Mouse (Mus musculus) liver, embryonic 14.5 days (tissue): ENCODE measurements around the gene Aldh3b3. TPM values are rescaled to one million over a fixed set of nuclear protein-coding genes. Genes with fewer than 3 reads are reported as not detected.

Source experiments
- ATAC-seq: fragments of 200-750 bp; cut with Nextera tagmentation; 2 replicates; pipeline ENCODE4 v1.8.0; 2017; ENCODE audit warnings: moderate number of reproducible peaks, mild to moderate bottlenecking, moderate library complexity; ENCODE audit not compliant: insufficient read depth
- DNase-seq, 3 experiments: peaks; one replicate each; pipeline ENCODE4 v3.0.0-alpha.2; 2012 to 2013; ENCODE audit warnings: low read depth in 3 of 3, low spot score in 3 of 3
- H3K27ac ChIP-seq: fragments of 300-500 bp; sonication (generic); 2 replicates; pipeline ENCODE4 v1.5.1; 2014; ENCODE audit warnings: moderate library complexity, mild to moderate bottlenecking, control low read depth, inconsistent platforms
- H3K27me3 ChIP-seq: fragments of 300-500 bp; sonication (generic); 2 replicates; pipeline ENCODE4 v1.6.1; 2014; ENCODE audit warnings: mild to moderate bottlenecking, low read length, moderate library complexity; ENCODE audit not compliant: control insufficient read depth, insufficient read depth
- H3K36me3 ChIP-seq: fragments of 300-500 bp; sonication (generic); replicated peaks from 2 replicates; pipeline ENCODE4 v1.6.1; 2014; ENCODE audit warnings: low read depth; ENCODE audit not compliant: control insufficient read depth, insufficient read depth
- H3K4me1 ChIP-seq, 2 experiments: fragments of 200-500 bp in 1 of 2; fragments of 300-500 bp in 1 of 2; sonication (generic) in 1 of 2; replicated peaks; 2 replicates each; pipeline ENCODE4 v1.6.1; 2012 to 2014; ENCODE audit warnings: antibody characterized with exemption in 1 of 2, inconsistent platforms in 1 of 2, low read length in 1 of 2; ENCODE audit not compliant: control insufficient read depth in 2 of 2, insufficient read depth in 2 of 2
- H3K4me2 ChIP-seq: fragments of 300-500 bp; sonication (generic); 2 replicates; pipeline ENCODE4 v1.6.1; 2014; ENCODE audit warnings: low read depth, mild to moderate bottlenecking, control low read depth, moderate library complexity
- H3K4me3 ChIP-seq, 2 experiments: fragments of 200-500 bp in 1 of 2; fragments of 300-500 bp in 1 of 2; sonication (generic) in 1 of 2; 2 replicates each; pipeline ENCODE4 v1.5.1; 2012 to 2014; ENCODE audit warnings: low read depth in 2 of 2, low read length in 2 of 2, mild to moderate bottlenecking in 2 of 2, control low read depth in 1 of 2, inconsistent platforms in 1 of 2, moderate library complexity in 1 of 2; ENCODE audit not compliant: insufficient read depth in 1 of 2
- H3K9ac ChIP-seq: fragments of 300-500 bp; sonication (generic); replicated peaks from 2 replicates; pipeline ENCODE4 v1.6.1; 2014; ENCODE audit warnings: mild to moderate bottlenecking, control low read depth, moderate library complexity
- H3K9me3 ChIP-seq: fragments of 300-500 bp; sonication (generic); 2 replicates; pipeline ENCODE4 v1.6.1; 2016; ENCODE audit warnings: low read length, mixed read lengths; ENCODE audit not compliant: control insufficient read depth
- CTCF ChIP-seq: IDR thresholded peaks from 2 replicates; pipeline ENCODE4 v1.5.1; 2016; ENCODE audit warnings: antibody characterized with exemption, low read depth, control low read depth
- EP300 ChIP-seq: IDR thresholded peaks from 2 replicates; pipeline ENCODE4 v1.6.1; 2016; ENCODE audit warnings: antibody characterized with exemption, low read depth
- WGBS: fragments of 180-500 bp; shearing (Covaris S2); extraction: QIAGEN DNeasy Blood & Tissue Kit; methylation state at CpG from one replicate; pipeline ENCODE4 v1.1.7; 2014; ENCODE audit not compliant: insufficient replicate concordance; 5-methylcytosine and 5-hydroxymethylcytosine counted together
- polyA plus RNA-seq, 2 experiments: library from polyadenylated mRNA; depleted of rRNA in 1 of 2; stranded (reverse) in 1 of 2; unstranded in 1 of 2; fragments of >200 nt; fragmentation: Nextera tagmentation in 1 of 2; extraction: Ambion mirVana in 1 of 2; gene quantifications; 2 replicates each; pipeline versions ENCODE4 v1.2.1 to v1.2.3; 2012 to 2014

Gene Aldh3b3
- polyA plus RNA-seq, 2 experiments = 0.04 TPM; not detected in 1

DNA sequence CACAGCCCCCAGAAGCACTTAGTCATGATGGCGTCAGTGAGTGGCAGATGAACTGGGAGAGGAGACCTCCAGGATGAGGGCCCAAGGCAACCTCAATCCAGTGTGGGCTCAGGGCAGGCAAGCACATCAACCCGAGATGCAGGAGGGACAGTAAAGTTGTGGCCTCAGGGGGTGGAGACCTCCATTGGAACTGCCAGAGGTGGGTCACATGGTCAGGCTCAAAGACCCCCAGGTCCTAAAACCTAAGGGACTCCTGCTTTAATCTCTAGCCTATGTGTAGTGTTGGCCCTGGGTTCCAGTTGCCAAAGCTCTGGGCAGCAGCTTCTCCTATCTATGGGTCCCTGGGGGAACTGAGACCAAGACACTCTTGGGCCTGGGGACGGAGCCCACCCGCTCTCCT is 29.7 kb upstream of the Aldh3b3 start:
- ATAC-seq = no peak
- H3K4me1 ChIP-seq = peaks cover 3 to 12% of the 10 kb centered on the region in 2 experiments
- H3K27me3 ChIP-seq = no peaks in the 10 kb centered on the region
- DNase-seq = no peak
- H3K4me2 ChIP-seq = peak overlapping the region; percentile 16; the same call in 1 of the 2 replicates
- H3K36me3 ChIP-seq = no peaks in the 10 kb centered on the region
- WGBS = 44% methylated on average over 4 of the region's 4 CpGs
- H3K9ac ChIP-seq = no peak overlapping the region
- TF ChIP-seq EP300 = no peak
- no peak for TF ChIP-seq CTCF
- no peak overlapping the region for H3K4me3 ChIP-seq
- H3K9me3 ChIP-seq = no peaks in the 10 kb centered on the region
- H3K27ac ChIP-seq = no peak overlapping the region

DNA sequence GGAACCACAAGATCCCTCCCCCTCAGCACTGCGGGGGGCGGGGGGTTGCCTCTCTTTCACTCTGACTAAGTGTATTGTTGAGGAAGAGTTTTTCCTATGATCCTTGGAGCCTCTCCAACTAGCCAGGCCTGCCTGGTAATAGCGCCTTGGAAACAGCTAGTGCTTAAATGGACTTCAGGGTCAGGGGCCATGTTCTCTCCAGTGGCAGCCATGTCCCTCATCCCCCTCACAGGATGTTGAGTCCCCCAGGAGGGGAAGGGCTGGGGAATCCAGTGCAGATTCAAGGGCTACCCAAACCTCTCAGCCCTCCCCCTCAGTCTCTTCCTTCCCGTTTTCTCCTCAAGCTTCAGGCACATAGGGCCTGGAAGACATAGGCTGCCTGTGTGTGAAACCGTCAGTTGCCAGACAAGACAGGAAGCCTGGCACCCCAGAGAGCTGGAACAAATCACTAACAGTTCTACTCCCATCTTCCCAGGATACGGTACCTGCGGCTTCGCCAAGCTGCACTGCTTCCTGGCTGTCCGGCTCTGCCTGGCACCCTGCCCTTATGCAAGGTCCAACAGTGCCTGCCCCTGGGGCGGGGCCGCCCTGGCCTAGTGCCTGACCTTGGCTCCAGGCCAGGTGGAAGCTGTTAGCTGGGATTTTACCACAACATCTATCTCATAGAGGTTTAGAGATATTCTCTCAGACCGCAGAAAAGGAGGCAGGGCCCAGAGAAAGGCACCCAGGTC is 29.1 kb upstream of the Aldh3b3 start, which contains the start of gene Aldh3b1:
Aldh3b1 (minus strand) TSS at position 598 of the 731 bp plus-strand sequence.
- WGBS = 21% methylated on average over 12 of the region's 12 CpGs
- no peak for DNase-seq
- H3K9me3 ChIP-seq = no peaks in the 10 kb centered on the region

DNA sequence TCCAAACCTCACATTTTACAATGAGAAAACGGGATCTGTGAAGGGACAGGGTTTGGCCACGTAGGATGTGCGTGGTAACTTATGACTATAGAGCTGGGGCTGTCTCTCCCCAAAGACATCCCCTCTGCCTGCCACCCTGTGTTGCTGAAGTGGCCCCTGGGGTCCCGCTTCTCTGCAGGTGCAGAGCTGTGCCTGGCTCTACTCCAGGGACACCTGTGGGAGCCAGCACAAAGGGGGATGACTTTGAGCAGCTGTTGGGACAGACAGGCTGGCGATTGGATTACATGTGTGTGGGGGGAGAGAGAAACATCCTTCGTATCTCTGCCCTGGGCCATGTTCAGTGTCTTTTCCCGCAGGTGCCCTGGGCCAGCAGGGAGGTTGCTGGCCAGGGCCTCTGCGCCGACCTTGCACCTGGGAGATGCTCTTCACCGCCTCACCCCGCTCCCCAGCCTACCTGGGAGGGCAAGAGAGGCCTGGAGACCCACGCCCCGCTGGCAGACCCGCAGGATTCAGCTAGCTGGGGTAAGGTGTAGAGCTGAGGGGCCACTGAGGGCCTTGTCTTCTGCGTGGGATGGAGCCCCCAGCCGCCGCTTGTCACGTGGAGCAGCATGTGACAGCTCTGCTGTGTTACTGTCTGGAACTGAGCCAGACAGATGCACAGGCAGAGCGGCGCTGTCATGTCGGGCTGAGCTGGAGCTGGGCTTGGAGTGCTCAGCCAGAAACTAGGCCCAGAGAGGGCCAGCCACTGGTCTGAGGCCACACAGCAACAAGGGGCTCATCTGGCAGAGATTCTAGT is 28.0 kb upstream of the Aldh3b3 start:
- H3K36me3 ChIP-seq = no peaks in the 10 kb centered on the region
- H3K4me1 ChIP-seq = peaks cover 2 to 8% of the 10 kb centered on the region in 2 experiments; a peak in 2 of 4 replicates
- H3K4me3 ChIP-seq = no peak overlapping the region
- no peaks in the 10 kb centered on the region for H3K9me3 ChIP-seq
- 69% methylated on average over 21 of the region's 21 CpGs for WGBS
- H3K27me3 ChIP-seq = no peaks in the 10 kb centered on the region; the same call in 1 of the 2 replicates
- H3K27ac ChIP-seq = no peak overlapping the region
- no peak overlapping the region for H3K9ac ChIP-seq
- H3K4me2 ChIP-seq = no peak overlapping the region
- ATAC-seq (no peak), DNase-seq (no peak)
- no peak for TF ChIP-seq EP300
- no peak for TF ChIP-seq CTCF

More for the DNA sequence above, 29.1 kb upstream of the Aldh3b3 start, which contains the start of gene Aldh3b1:
- Histone ChIP-seq H3K27me3 (no peaks in the 10 kb centered on the region), H3K4me2 (peak within 1 kb of the TSS; percentile 16; the same call in 1 of the 2 replicates), H3K4me3 (no peak within 1 kb of the TSS), H3K36me3 (no peaks in the 10 kb centered on the region), H3K27ac (no peak within 1 kb of the TSS), H3K4me1 (peaks cover 3 to 12% of the 10 kb centered on the region in 2 experiments), H3K9ac (no peak within 1 kb of the TSS)
- ATAC-seq = peak; percentile 60
- no peak for TF ChIP-seq EP300
- TF ChIP-seq CTCF = no peak

DNA sequence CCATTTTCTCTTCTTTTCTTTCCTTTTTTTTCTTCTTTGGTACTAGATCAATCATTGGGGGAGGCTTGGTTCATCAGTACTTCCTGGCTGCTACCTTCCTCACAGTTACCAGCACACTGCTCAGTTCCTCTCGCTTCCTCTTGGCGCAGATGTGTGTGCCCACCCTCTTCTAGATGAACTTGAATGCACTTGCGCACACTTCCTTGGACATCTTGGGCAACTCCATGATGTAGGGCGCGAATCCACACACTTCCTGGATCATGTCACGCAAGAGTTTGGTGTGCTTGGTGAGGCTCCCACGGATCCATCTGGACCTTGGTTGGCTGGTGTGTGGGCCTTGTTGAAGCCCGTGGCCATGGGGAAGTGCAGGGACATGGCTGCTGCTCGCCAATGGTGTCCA is 26.7 kb upstream of the Aldh3b3 start:
- ATAC-seq (no peak), DNase-seq (no peak)
- H3K9ac ChIP-seq = no peak overlapping the region
- WGBS = 64% methylated on average over 9 of the region's 9 CpGs
- H3K27ac ChIP-seq = no peak overlapping the region
- H3K36me3 ChIP-seq = no peaks in the 10 kb centered on the region
- no peak overlapping the region for H3K4me2 ChIP-seq
- H3K4me3 ChIP-seq = no peak overlapping the region
- H3K9me3 ChIP-seq = no peaks in the 10 kb centered on the region
- TF ChIP-seq EP300 (no peak), CTCF (no peak)
- peaks cover 2 to 8% of the 10 kb centered on the region in 2 experiments; a peak in 2 of 4 replicates for H3K4me1 ChIP-seq
- H3K27me3 ChIP-seq = no peaks in the 10 kb centered on the region; the same call in 1 of the 2 replicates
